Mouse (Mus musculus): Measurements from ENCODE around the gene Actl6a. TPM values are rescaled to one million over a fixed set of nuclear protein-coding genes. Genes with fewer than 3 reads are reported as not detected.

Gene Actl6a
- polyA plus RNA-seq, 2 experiments: 31.0 to 73.7 TPM

- H3K27ac ChIP-seq: no peak overlapping the region
- no peak overlapping the region for H3K4me3 ChIP-seq (ENCODE audit: insufficient read depth in 1 of 2, low read depth in 2 of 2, low read length in 2 of 2)
- no peaks in the 10 kb centered on the region for H3K36me3 ChIP-seq (replicated peaks; ENCODE audit: control insufficient read depth, insufficient read depth, low read depth)
- ATAC-seq (ENCODE audit: insufficient read depth) (no peak), DNase-seq (ENCODE audit: low read depth in 3 of 3, low spot score in 3 of 3) (no peak)
- no peak overlapping the region for H3K4me2 ChIP-seq (ENCODE audit: low read depth)
- H3K9ac ChIP-seq (replicated peaks): no peak overlapping the region
- TF ChIP-seq CTCF (IDR thresholded peaks at IDR 0.05; ENCODE audit: low read depth) (no peak), EP300 (IDR thresholded peaks at IDR 0.05; ENCODE audit: low read depth) (no peak)
- H3K9me3 ChIP-seq (ENCODE audit: control insufficient read depth, low read length): no peaks in the 10 kb centered on the region
- 37% methylated on average over 8 of the region's 8 CpGs for WGBS (ENCODE audit: insufficient replicate concordance)
- H3K4me1 ChIP-seq (replicated peaks; ENCODE audit: control insufficient read depth in 2 of 2, insufficient read depth in 2 of 2, low read length in 1 of 2): peaks cover 0 to 3% of the 10 kb centered on the region in 2 experiments; a peak in 2 of 4 replicates
- H3K27me3 ChIP-seq (ENCODE audit: control insufficient read depth, insufficient read depth, low read length): no peaks in the 10 kb centered on the region
These were observed 45.8 kb upstream of the Actl6a start for GRCm38 (mm10) chr3:32660276-32660675.

GRCm38 (mm10) chr3:32660831-32661555 is 45.1 kb upstream of the Actl6a start:
- Histone ChIP-seq H3K9me3 (ENCODE audit: control insufficient read depth, low read length) (no peaks in the 10 kb centered on the region), H3K27me3 (ENCODE audit: control insufficient read depth, insufficient read depth, low read length) (no peaks in the 10 kb centered on the region), H3K4me1 (replicated peaks; ENCODE audit: control insufficient read depth in 2 of 2, insufficient read depth in 2 of 2, low read length in 1 of 2) (peaks cover 0 to 3% of the 10 kb centered on the region in 2 experiments; a peak in 2 of 4 replicates), H3K9ac (replicated peaks) (no peak overlapping the region), H3K27ac (no peak overlapping the region), H3K36me3 (replicated peaks; ENCODE audit: control insufficient read depth, insufficient read depth, low read depth) (no peaks in the 10 kb centered on the region), H3K4me3 (ENCODE audit: insufficient read depth in 1 of 2, low read depth in 2 of 2, low read length in 2 of 2) (no peak overlapping the region), H3K4me2 (ENCODE audit: low read depth) (no peak overlapping the region)
- DNase-seq (ENCODE audit: low read depth in 3 of 3, low spot score in 3 of 3) (no peak), ATAC-seq (ENCODE audit: insufficient read depth) (no peak)
- TF ChIP-seq EP300 (IDR thresholded peaks at IDR 0.05; ENCODE audit: low read depth) (no peak), CTCF (IDR thresholded peaks at IDR 0.05; ENCODE audit: low read depth) (no peak)
- 46% methylated on average over 8 of the region's 8 CpGs for WGBS (ENCODE audit: insufficient replicate concordance)

GRCm38 (mm10) chr3:32661556-32661930 is 44.6 kb upstream of the Actl6a start:
- H3K4me1 ChIP-seq (replicated peaks; ENCODE audit: control insufficient read depth in 2 of 2, insufficient read depth in 2 of 2, low read length in 1 of 2): peaks cover 0 to 2% of the 10 kb centered on the region in 2 experiments; a peak in 2 of 4 replicates
- no peak for DNase-seq (ENCODE audit: low read depth in 3 of 3, low spot score in 3 of 3)
- no peaks in the 10 kb centered on the region for H3K27me3 ChIP-seq (ENCODE audit: control insufficient read depth, insufficient read depth, low read length)
- 80% methylated on average over 3 of the region's 3 CpGs for WGBS (ENCODE audit: insufficient replicate concordance)
- H3K9me3 ChIP-seq (ENCODE audit: control insufficient read depth, low read length): no peaks in the 10 kb centered on the region
- H3K4me3 ChIP-seq (ENCODE audit: insufficient read depth in 1 of 2, low read depth in 2 of 2, low read length in 2 of 2): no peak overlapping the region
- H3K36me3 ChIP-seq (replicated peaks; ENCODE audit: control insufficient read depth, insufficient read depth, low read depth): no peaks in the 10 kb centered on the region
- no peak for TF ChIP-seq EP300 (IDR thresholded peaks at IDR 0.05; ENCODE audit: low read depth)
- no peak for TF ChIP-seq CTCF (IDR thresholded peaks at IDR 0.05; ENCODE audit: low read depth)
- H3K4me2 ChIP-seq (ENCODE audit: low read depth): no peak overlapping the region
- no peak for ATAC-seq (ENCODE audit: insufficient read depth)
- H3K27ac ChIP-seq: no peak overlapping the region
- no peak overlapping the region for H3K9ac ChIP-seq (replicated peaks)

- DNase-seq (ENCODE audit: low read depth in 3 of 3, low spot score in 3 of 3) (no peak), ATAC-seq (ENCODE audit: insufficient read depth) (no peak)
- TF ChIP-seq EP300 (IDR thresholded peaks at IDR 0.05; ENCODE audit: low read depth) (no peak), CTCF (IDR thresholded peaks at IDR 0.05; ENCODE audit: low read depth) (no peak)
- H3K4me3 ChIP-seq (ENCODE audit: insufficient read depth in 1 of 2, low read depth in 2 of 2, low read length in 2 of 2): no peak overlapping the region
- 54% methylated on average over 9 of the region's 9 CpGs for WGBS (ENCODE audit: insufficient replicate concordance)
- no peaks in the 10 kb centered on the region for H3K36me3 ChIP-seq (replicated peaks; ENCODE audit: control insufficient read depth, insufficient read depth, low read depth)
- no peak overlapping the region for H3K9ac ChIP-seq (replicated peaks)
- no peaks in the 10 kb centered on the region for H3K27me3 ChIP-seq (ENCODE audit: control insufficient read depth, insufficient read depth, low read length)
- no peak overlapping the region for H3K27ac ChIP-seq
- no peak overlapping the region for H3K4me2 ChIP-seq (ENCODE audit: low read depth)
- H3K9me3 ChIP-seq (ENCODE audit: control insufficient read depth, low read length): no peaks in the 10 kb centered on the region
- H3K4me1 ChIP-seq (replicated peaks; ENCODE audit: control insufficient read depth in 2 of 2, insufficient read depth in 2 of 2, low read length in 1 of 2): 0 out of 4 replicates have a peak, but pooled peaks cover 0 to 2% of the 10 kb centered on the region in 2 experiments
These were observed 37.7 kb upstream of the Actl6a start for GRCm38 (mm10) chr3:32668256-32668959.

GRCm38 (mm10) chr3:32669211-32669610 is 36.9 kb upstream of the Actl6a start:
- DNase-seq (ENCODE audit: low read depth in 3 of 3, low spot score in 3 of 3): no peak
- ATAC-seq (ENCODE audit: insufficient read depth): no peak
- no peaks in the 10 kb centered on the region for H3K27me3 ChIP-seq (ENCODE audit: control insufficient read depth, insufficient read depth, low read length)
- no peak overlapping the region for H3K27ac ChIP-seq
- H3K9me3 ChIP-seq (ENCODE audit: control insufficient read depth, low read length): no peaks in the 10 kb centered on the region
- H3K9ac ChIP-seq (replicated peaks): no peak overlapping the region
- no peak for TF ChIP-seq EP300 (IDR thresholded peaks at IDR 0.05; ENCODE audit: low read depth)
- no peak for TF ChIP-seq CTCF (IDR thresholded peaks at IDR 0.05; ENCODE audit: low read depth)
- no peak overlapping the region for H3K4me2 ChIP-seq (ENCODE audit: low read depth)
- WGBS (ENCODE audit: insufficient replicate concordance): 58% methylated on average over 6 of the region's 6 CpGs
- H3K36me3 ChIP-seq (replicated peaks; ENCODE audit: control insufficient read depth, insufficient read depth, low read depth): no peaks in the 10 kb centered on the region
- 0 out of 4 replicates have a peak, but pooled peaks cover 0 to 2% of the 10 kb centered on the region in 2 experiments for H3K4me1 ChIP-seq (replicated peaks; ENCODE audit: control insufficient read depth in 2 of 2, insufficient read depth in 2 of 2, low read length in 1 of 2)
- H3K4me3 ChIP-seq (ENCODE audit: insufficient read depth in 1 of 2, low read depth in 2 of 2, low read length in 2 of 2): no peak overlapping the region
